Mouse (Mus musculus) kidney, postnatal 14 days (tissue): ENCODE measurements around the gene Frmd6.

ENCODE experiments used
- DNase-seq: peaks from one replicate; pipeline ENCODE4 v3.0.0; 2022; ENCODE audit warnings: mixed read lengths

Gene Frmd6

DNA sequence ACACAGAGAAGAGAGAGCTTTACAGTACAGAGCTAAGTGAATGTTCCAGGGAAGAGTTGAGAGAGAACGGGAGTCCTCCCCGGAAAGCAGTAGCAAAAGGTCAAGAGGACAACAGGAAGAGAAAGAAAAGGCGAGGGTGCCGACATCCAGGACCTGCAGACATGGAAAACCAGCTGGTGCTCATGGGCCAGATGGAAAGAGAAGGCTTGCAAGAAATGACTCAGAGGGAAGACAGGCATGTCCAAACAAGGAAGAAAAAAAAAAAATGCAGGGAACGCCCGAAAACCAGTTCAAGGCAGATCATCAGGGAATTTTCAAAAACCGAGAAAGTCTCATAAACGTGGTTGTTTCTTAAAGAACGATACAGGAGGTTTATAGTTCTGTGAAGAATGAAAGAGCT is 81.6 kb downstream of the Frmd6 start:
- DNase-seq: peak; percentile 19

DNA sequence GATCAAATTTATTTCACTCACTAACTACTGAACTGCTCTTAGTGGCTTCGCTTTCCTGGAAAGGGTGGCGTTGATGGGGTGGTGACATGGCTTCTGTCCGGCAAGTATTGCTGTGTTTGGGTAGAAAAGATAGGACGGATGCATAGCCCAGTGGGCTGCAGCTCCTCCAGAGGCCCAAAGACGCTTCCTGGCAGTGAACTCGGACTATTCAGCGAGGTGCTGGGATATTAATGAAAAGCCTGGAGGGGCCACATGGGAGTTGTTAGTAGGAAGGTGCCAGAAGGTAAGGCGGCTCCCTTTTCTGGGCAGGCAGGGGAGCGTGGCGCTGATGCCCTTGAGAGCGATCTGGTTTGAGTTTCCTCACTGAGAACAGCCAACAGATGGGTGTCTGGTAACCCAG is 82.3 kb downstream of the Frmd6 start:
- no peak for DNase-seq

DNA sequence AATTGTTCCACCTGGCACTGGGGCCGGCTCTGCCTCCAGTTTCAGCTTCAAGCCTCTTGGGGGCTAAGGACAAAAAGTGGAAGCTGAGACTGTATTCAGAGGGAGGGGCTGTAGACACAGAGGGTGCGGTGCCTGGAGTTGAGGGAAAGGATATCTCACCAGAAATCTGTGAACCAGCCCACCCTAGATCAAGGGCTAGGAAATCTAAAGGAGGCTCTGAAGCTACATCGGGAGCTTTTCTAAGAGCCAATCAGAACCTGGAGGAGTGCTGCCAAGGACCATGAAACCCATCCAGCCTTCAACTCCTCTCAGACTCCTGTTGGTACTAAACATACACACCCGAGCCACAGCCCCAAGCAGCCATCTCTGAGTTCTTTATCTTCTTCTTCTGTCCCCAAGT is 82.8 kb downstream of the Frmd6 start:
- no peak for DNase-seq

DNA sequence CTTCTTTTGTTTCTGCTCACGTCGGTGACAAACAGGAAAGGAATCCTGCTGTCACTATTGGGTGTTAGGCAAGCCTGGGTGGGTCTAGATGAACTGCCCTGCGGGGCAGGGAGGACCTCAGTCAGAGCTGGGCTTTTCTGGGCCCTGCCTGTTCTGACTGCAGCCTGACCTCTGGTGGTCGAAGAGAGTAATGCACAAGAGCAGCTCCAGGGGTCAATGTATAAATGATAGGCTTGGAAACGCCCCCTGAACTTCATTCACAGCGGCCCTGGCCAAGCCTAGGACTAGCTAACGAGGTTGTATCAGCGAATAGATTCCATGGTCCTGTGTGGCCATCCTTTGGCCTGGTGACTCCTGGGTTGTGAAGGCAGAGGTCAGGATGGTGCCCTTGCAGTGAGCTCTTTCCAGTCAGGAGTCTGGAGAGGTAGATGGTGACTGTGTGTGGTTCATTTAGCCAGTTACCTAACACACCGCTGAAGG is 85.0 kb downstream of the Frmd6 start:
- DNase-seq: peak; percentile 85

DNA sequence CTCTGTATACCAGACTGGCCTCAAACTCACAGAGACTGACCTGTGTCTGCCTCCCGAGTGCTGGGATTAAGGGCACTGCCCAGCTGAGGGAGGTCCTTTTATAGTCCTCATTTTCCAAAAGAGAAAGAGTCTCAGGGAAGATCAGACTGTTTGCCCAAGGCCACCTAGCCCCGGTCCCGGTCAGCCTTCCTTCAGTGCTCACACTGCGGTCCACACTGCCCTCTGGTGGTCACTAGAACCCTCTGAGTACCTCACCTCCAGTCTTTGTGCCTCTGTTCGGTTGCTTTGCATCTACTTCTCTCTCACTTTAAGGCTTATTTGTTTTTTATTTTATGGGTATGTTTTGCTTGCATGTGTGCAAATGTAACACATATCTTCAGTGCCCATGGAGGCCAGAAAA is 85.7 kb downstream of the Frmd6 start:
- DNase-seq: peak; percentile 85

DNA sequence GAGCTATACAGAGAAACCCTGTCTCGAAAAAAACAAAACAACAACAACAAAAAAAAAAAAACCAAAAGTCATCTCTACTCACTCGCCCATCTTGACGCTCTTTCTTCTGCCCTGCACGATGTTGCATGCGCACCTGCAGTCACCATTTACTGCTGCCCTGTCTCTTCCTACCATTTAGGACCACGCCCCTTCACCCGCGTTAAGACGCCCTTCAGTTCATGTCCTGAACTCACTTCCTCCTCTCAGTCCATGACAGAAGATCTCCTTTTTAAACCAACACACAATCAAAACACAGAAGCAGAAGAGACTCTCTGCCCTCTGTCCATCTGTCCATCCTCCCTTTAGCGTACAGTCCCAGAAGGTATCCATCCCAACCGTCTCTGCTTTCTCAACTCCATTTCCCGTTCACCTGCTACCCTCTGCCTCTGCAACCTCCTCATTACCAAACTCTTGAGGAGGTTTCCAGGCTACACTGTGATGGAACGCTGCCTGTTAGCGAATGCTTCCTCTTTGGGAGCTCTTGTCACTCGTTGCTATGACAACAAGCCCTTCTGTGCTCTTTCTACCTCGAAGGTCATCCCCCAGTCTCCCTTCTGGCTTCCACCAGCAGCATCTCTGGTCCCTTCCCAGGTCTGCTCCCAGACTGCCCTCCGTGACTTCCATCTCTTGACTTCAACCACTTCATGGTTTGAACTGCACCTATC is 86.5 kb downstream of the Frmd6 start:
- no peak for DNase-seq

DNA sequence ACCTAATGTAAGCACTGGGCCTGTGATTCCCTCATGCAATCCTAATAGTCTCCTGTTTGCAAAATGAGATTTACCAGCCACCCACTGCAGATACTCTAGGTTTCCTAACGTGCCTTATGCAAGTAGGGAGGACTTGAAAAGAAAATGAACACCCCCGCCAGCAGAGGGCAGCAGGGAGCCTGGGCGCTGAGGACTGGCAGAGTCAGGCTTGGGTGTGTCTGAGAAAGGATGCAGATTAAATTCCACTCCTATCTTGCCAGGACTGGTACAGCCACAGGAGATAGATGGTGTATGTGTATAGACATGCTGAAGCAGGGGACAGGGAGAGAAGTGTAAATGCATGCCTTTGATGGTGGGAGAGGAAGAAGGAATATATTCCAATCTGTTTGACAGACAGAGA is 88.1 kb downstream of the Frmd6 start:
- DNase-seq: peak; percentile 57

DNA sequence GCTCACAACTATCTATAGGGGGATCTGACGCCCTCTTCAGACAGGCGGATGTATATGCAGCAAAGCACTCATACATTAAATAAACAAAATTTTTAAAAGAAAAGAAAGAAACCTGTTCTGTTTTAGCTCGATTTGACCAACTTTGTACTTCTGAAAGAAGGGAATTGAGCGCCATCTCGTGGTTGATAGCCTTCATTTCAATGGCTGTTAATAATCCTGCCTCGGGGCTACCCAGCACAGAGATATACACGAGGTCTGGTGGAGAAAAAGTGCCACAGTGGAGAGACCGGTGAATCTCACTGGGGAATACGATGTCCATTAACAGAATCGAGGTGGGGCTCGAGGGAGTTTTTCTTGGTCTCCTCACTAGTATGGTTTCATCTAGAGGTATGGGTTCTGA is 89.1 kb downstream of the Frmd6 start:
- DNase-seq: peak; percentile 31

DNA sequence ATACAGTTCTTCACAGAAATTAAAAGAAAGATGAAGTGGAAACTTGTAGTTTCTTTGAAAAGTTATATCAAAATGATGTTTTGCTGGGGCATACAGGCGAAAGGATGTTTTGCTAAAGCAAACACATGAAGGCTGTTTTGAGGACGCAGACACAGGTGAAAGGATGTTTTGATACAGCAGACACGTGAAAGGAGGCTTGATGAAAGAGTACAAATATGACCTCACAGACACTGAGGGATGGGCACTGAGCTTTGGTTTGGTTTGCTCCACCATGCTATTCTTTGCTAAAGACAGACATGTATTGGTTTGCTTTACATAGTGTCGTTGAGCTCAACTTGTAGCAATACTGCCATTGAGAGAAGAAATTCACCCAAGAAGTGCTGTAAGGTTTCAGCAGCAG is 104.5 kb downstream of the Frmd6 start:
- no peak for DNase-seq

DNA sequence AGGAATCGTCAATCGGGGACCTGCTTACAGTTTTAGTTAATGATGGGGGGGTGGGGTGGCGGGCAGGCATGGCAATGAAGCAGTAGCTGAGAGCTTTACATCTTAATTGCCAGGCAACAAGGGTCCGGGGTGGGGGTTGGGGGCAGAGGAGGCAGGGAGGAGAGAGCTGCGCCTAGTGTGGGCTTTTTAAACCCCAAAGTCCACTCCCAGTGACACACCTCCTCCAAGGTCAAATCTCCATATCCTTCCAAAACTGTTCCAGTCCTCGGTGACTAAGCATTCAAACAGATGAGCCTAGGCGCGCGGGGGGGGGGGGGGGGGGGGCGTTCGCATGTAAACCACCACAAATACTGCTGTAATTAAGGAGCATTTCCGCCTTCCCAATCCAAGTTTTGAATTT is 111.8 kb downstream of the Frmd6 start:
- DNase-seq: peak; percentile 16

DNA sequence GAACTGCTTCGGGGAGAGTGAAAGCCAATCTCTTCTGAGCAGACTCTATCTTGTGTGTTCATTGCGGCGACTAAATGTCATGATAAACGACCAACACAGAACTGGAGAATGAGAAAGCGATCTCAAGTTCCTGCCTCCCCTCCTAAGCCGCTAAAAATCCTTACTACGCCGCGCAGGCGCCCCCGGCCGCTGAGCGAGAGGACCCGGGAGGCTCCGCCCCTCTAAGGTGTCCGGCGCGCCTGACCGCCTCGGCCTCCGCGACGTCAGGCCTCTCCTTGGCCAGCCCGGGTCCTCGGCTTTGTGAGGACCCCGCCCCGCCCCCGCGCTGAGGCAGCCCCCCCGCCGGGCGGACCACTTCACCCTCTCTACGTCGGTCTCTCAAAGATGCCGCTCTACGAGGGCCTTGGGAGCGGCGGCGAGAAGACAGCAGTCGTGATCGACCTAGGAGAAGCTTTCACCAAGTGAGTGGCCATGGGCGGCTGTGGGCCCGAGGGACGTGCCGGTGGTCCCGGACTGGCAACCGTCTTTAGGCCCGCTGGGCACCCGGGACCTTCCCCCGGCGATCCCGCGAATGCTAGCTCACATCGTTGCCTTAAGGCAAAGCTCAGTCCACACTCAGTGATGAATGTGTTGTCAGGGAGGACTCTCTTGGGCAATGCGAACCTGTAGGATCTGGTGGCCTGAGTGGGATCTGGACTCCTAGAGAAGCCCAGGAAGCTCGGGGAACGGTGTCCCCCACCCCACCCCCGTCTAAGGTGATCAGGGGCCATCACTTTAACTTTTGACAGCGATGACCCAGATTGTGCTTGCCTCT is 112.5 kb downstream of the Frmd6 start, which contains the start of gene Actr10:
Gene Actr10 (plus strand): TSS at position 287 of the 814 bp plus-strand sequence.
- DNase-seq: peak; percentile 95

DNA sequence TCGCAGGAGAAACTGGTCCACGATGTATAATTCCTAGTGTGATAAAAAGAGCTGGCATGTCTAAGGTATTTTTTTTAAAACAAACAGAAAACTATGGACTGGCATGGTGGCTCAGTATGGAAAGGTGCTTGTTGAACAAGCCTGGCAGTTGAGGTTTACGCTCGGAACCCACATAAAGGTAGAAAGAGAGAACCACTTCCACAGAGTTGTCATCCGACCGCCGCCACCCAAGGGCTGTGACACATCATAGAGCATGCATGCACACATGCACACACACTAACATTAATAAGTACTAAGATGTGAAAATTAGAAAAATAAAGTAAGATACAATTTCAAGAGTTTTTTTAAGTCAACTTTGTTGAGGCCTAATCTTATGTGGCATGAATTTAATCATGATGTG is 115.5 kb downstream of the Frmd6 start:
- no peak for DNase-seq

DNA sequence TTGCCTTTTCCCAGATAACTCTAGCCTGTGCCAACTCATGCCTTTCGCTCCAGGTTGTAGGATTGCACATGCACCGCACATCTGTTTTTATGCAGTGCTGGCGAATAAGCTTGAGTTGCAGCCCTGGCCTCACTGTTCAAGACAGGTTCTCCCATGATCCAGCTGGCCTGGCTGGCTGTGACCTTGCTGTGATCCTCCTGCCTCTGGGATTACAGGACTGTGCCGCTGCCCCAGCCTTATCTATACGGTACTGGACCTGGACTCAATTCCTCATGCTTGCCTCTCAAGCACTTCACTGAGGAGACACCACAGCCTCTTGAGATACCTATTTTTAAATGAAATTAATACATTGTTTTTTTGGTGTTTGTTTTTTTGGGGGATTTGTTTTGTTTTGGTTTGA is 118.9 kb downstream of the Frmd6 start:
- DNase-seq: no peak

DNA sequence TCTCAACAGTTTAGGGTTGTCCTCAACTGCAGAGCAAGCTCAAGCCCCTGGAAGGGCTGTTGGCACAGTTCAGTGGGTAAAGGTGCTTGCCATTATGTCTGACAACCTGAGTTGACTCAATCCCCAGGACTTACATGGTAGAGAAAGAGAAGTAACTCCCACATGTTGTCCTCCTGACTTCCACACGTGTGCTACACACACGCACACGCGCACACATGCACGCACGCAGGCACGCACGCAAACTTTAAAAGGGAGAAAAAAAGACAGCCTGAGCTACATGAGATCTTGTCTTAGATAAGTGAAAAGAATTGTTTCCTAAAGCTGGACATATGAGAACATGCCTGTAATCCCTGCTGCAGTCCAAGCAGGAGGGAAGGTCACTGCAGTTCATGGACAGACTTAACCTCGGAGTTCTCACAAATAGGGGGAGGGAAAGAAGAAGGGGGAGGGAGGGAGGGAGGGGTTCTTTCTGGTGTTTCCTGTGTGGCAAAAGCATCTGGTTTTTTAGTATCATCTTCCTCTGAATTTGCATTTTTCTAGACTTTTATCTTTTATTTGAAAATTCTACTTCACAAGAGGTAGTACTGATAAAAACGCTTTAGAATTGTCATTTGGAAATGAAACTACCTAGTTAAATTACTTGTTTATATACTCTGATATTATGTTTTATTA is 121.4 kb downstream of the Frmd6 start:
- DNase-seq: no peak
